Mouse (Mus musculus) bone marrow, adult 2 months (tissue): ENCODE measurements around the gene Cbx3. TPM values are rescaled to one million over a fixed set of nuclear protein-coding genes. Genes with fewer than 3 reads are reported as not detected.

Experiments used
- H3K27ac ChIP-seq: fragments of 200-500 bp; 2 replicates; pipeline ENCODE4 v1.5.1; 2012; ENCODE audit warnings: low read depth, mild to moderate bottlenecking, control low read depth, inconsistent platforms, low read length; ENCODE audit not compliant: control insufficient read depth, poor library complexity, insufficient read depth
- H3K4me1 ChIP-seq: fragments of 200-500 bp; 2 replicates; pipeline ENCODE4 v1.6.1; 2011; ENCODE audit warnings: low read length; ENCODE audit not compliant: control insufficient read depth, insufficient read depth
- H3K4me3 ChIP-seq: fragments of 200-500 bp; replicated peaks from 2 replicates; pipeline ENCODE3; 2011; ENCODE audit warnings: mild to moderate bottlenecking, low read depth, low read length, control low read depth; ENCODE audit not compliant: control insufficient read depth
- CTCF ChIP-seq: fragments of 200-500 bp; IDR thresholded peaks from 2 replicates; pipeline ENCODE4 v1.5.1; 2011; ENCODE audit warnings: low read length, control low read depth; ENCODE audit not compliant: control insufficient read depth, insufficient read depth
- POLR2A ChIP-seq: fragments of 200-500 bp; IDR thresholded peaks from 2 replicates; pipeline ENCODE4 v1.6.1; 2011; ENCODE audit warnings: low read depth, mild to moderate bottlenecking, control low read depth, low read length, borderline replicate concordance; ENCODE audit not compliant: control insufficient read depth
- WGBS: fragments of 180-500 bp; shearing (Covaris S2); methylation state at CpG from one replicate; pipeline ENCODE4 v1.1.7; 2018; 5-methylcytosine and 5-hydroxymethylcytosine counted together
- polyA plus RNA-seq: library from polyadenylated mRNA; stranded (reverse); fragments of >200 nt; gene quantifications from 2 replicates; pipeline ENCODE4 v1.2.4, GENCODE M21; 2011; ENCODE audit warnings: low replicate concordance; ENCODE audit not compliant: missing spikeins, insufficient read depth, insufficient read length

Cbx3 gene
- polyA plus RNA-seq, 1 experiment = 96.2 TPM

DNA sequence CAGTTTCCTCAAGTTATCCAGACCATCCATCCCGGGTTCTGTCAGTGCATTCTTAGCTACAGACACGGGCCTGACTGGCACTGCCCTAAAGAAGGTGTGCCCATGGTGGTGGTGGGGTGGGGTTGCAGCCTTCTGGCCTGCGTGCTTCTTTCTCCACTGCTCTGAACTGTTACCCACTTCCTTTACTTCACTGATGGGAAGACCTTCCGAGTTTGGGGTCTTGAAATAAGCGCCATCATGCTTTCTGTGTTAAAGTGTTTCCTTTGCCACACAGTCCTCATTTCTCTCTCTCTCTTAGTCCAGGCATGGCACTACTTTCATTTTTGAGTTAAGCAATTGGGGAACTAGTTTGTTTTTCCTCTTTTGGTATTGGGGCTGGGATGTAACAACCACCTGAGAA lies 54.8 kb downstream of the Cbx3 start:
- 2% methylated on average over 5 of the region's 5 CpGs for WGBS
- H3K4me3 ChIP-seq = peak overlapping the region; percentile 86
- peak overlapping the region; percentile 65 for H3K27ac ChIP-seq
- TF ChIP-seq CTCF (no peak), POLR2A (no peak)
- peaks cover 2% of the 10 kb centered on the region; the same call in 1 of the 2 replicates for H3K4me1 ChIP-seq

- Histone ChIP-seq H3K4me1 (peaks cover 6% of the 10 kb centered on the region; the same call in 1 of the 2 replicates), H3K27ac (peak overlapping the region; percentile 69), H3K4me3 (no peak overlapping the region)
- TF ChIP-seq CTCF (no peak), POLR2A (no peak)
- 45% methylated on average over 7 of the region's 7 CpGs for WGBS
Measured at GRCm38 (mm10) chr6:51529457-51529856, 59.3 kb downstream of the Cbx3 start.

Other genes with a start within 250 kb of the Cbx3 start
- not detected in 2 replicates for gene Nfe2l3, start 37.7 kb upstream of the Cbx3 start, polyA plus RNA-seq
- 1,010 and 1,239 TPM in 2 replicates for gene Hnrnpa2b1, start 466 bp upstream of the Cbx3 start, polyA plus RNA-seq
- gene Snx10, start 53.5 kb downstream of the Cbx3 start, polyA plus RNA-seq = 13.7 and 18.5 TPM in 2 replicates